Mouse (Mus musculus) left cerebral cortex, adult 2 months (tissue): Measurements from ENCODE around the gene Sav1. TPM values are rescaled to one million over a fixed set of nuclear protein-coding genes. Genes with fewer than 3 reads are reported as not detected.

Source experiments
- DNase-seq, 2 experiments: peaks; one replicate each; pipeline ENCODE4 v3.0.0; 2021 to 2022; ENCODE audit warnings: low spot score in 2 of 2, mixed read lengths in 1 of 2; ENCODE audit errors: extremely low spot score in 1 of 2
- H3K27ac ChIP-seq: fragments of 200-600 bp; 2 replicates; pipeline ENCODE4 v1.8.1; 2022
- H3K4me3 ChIP-seq: fragments of 200-600 bp; 2 replicates; pipeline ENCODE4 v1.8.1; 2022
- CTCF ChIP-seq: fragments of 200-600 bp; IDR thresholded peaks from 2 replicates; pipeline ENCODE4 v1.8.1; 2022; ENCODE audit warnings: antibody characterized with exemption, mild to moderate bottlenecking, moderate library complexity
- intact Hi-C: fragments of 180-260 bp; cut with DNase I; formaldehyde crosslinking; loops from one replicate; pipeline ENCODE4 v1.15.1; 2025
- total RNA-seq, 2 experiments: library from RNA; stranded (reverse); gene quantifications; 2 replicates each; pipeline ENCODE4 v1.2.3; 2021

The Sav1 gene
- total RNA-seq, 2 experiments from 2014 or later: 17.4 to 19.5 TPM

- no peak for TF ChIP-seq CTCF
- no peak for DNase-seq
- intact Hi-C loops: no loop called here
- Histone ChIP-seq H3K4me3 (no peak overlapping the region), H3K27ac (no peak overlapping the region)
Observed at GRCm38 (mm10) chr12:69945861-69946260, 40.9 kb downstream of the Sav1 start.

- no peak for DNase-seq
- no peak for TF ChIP-seq CTCF
- intact Hi-C loops: no loop called here
- no peak overlapping the region for H3K4me3 ChIP-seq
- H3K27ac ChIP-seq: no peak overlapping the region
Observed at GRCm38 (mm10) chr12:69941655-69942329, 45.0 kb downstream of the Sav1 start.

GRCm38 (mm10) chr12:69939291-69939690 lies 47.5 kb downstream of the Sav1 start:
- peak; percentile 45 for TF ChIP-seq CTCF
- Histone ChIP-seq H3K4me3 (no peak overlapping the region), H3K27ac (no peak overlapping the region)
- DNase-seq: no peak
- intact Hi-C loops: no loop called here

- intact Hi-C loops: no loop called here
- Histone ChIP-seq H3K4me3 (no peak overlapping the region), H3K27ac (no peak overlapping the region)
- no peak for TF ChIP-seq CTCF
- no peak for DNase-seq
Observed at GRCm38 (mm10) chr12:69937731-69938130, 49.1 kb downstream of the Sav1 start.

- intact Hi-C loops: no loop called here
- no peak for TF ChIP-seq CTCF
- H3K27ac ChIP-seq: no peak overlapping the region
Observed at GRCm38 (mm10) chr12:69926716-69927115, 60.1 kb downstream of the Sav1 start.

GRCm38 (mm10) chr12:69924012-69924411 lies 62.8 kb downstream of the Sav1 start:
- DNase-seq: no peak
- TF ChIP-seq CTCF: peak; percentile 63
- Histone ChIP-seq H3K27ac (no peak overlapping the region), H3K4me3 (no peak overlapping the region)
- intact Hi-C loops: no loop called here

More at GRCm38 (mm10) chr12:69926716-69927115, 60.1 kb downstream of the Sav1 start:
- H3K4me3 ChIP-seq: no peak overlapping the region
- DNase-seq: no peak

GRCm38 (mm10) chr12:69923603-69924002 lies 63.2 kb downstream of the Sav1 start:
- no peak for DNase-seq
- TF ChIP-seq CTCF: no peak
- intact Hi-C loops: no loop called here
- Histone ChIP-seq H3K27ac (no peak overlapping the region), H3K4me3 (no peak overlapping the region)

- no peak overlapping the region for H3K27ac ChIP-seq
- H3K4me3 ChIP-seq: no peak overlapping the region
- intact Hi-C loops: no loop called here
- peak; percentile 20 for TF ChIP-seq CTCF
- DNase-seq: no peak
Observed at GRCm38 (mm10) chr12:69923128-69923527, 63.7 kb downstream of the Sav1 start.

- no peak for TF ChIP-seq CTCF
- no peak overlapping the region for H3K4me3 ChIP-seq
- DNase-seq: no peak
- intact Hi-C loops: no loop called here
- no peak overlapping the region for H3K27ac ChIP-seq
Observed at GRCm38 (mm10) chr12:69922099-69922498, 64.7 kb downstream of the Sav1 start.

- TF ChIP-seq CTCF: no peak
- intact Hi-C loops: no loop called here
Observed at GRCm38 (mm10) chr12:69917870-69918269, 68.9 kb downstream of the Sav1 start.

More at GRCm38 (mm10) chr12:69917870-69918269, 68.9 kb downstream of the Sav1 start:
- DNase-seq: no peak
- Histone ChIP-seq H3K27ac (no peak overlapping the region), H3K4me3 (no peak overlapping the region)

Other genes starting within 250 kb of the Sav1 start
- 10 to 100 TPM; 28.9 to 30.8 TPM for gene Cdkl1, start 195.7 kb downstream of the Sav1 start, total RNA-seq
- 100 to 1,000 TPM; 230 to 233 TPM for gene Atl1, start 94.4 kb downstream of the Sav1 start, total RNA-seq
- gene Map4k5, start 93.8 kb downstream of the Sav1 start, total RNA-seq: 10 to 100 TPM; 39.8 to 40.9 TPM
- 10 to 100 TPM; 67.4 to 82.6 TPM for gene Nin, start 126.7 kb upstream of the Sav1 start, total RNA-seq
- gene Abhd12b, start 167.1 kb upstream of the Sav1 start, total RNA-seq: under 1 TPM; 0.14 to 0.37 TPM
- 1 to 10 TPM; 3.6 to 3.8 TPM for gene Pygl, start 244.5 kb upstream of the Sav1 start, total RNA-seq